In the genomic region with DNA sequence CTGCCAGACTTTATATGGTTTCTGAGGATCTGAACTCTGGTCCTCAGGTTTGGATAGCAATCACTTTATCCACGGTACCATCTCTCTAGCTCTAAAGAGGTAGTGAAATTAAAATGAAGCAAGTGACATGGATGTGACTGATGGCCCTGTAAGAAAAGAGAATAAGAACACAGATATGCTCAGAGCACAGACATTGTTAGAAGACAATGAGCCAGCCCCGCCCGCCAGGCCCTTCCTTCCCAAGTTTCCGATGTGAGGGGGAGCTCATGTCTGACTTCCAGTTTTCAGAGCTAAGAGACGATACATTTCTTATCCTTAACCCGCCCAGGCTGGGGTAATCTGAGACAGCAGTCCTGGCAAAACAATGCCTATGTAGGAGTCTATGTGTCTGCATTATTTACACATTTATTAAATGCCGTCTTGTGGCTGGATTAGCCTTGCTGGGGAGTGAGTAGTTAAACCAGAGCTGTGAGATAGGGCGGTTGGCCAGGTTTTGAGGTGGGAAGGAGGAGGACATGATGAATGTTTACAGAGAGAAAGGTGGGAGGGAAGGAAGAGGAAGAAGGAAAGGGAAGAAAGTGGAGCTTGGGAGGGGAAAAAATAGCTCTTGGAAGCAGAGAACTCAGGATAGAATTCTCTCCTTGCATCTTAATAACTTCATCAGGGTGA, we compare ENCODE assay signal across 12 mouse cellular contexts.
DNase-seq lines count a peak whose midpoint lies in the region.
"Had no signal": no experiment of that assay in that cellular context is flagged by ENCODE, and none has a peak within 500 bp of the region (broad histone marks: within the 10 kb centered on the region; RNA-seq: fewer than 3 reads in every experiment).

No protein-coding gene starts in this region.

- no peak overlapping the region for H3K4me3 ChIP-seq in heart, embryonic 10.5 days
- H3K4me3 ChIP-seq: liver, embryonic 15.5 days; neural tube, embryonic 13.5 days had no signal

- peak; percentile 48 for DNase-seq in heart, adult 8-10 months (ENCODE audit: low spot score)
- no peak for DNase-seq in heart, embryonic 10.5 days (ENCODE audit: low spot score)
- peak; percentile 22 for DNase-seq in right cerebral cortex, postnatal 14 days
- no peak for DNase-seq in right cerebral cortex, postnatal 36 days (ENCODE audit: low spot score in 2 of 2)
- peak; percentile 46 for DNase-seq in kidney, postnatal 14 days
- DNase-seq in urinary bladder, adult 18-20 months (ENCODE audit: low spot score in 2 of 2): no peak
- no peak for DNase-seq in adrenal gland, adult (ENCODE audit: inconsistent age in 2 of 2, low spot score in 1 of 2)
- no peak for DNase-seq in testis, postnatal 14 days (ENCODE audit: low spot score)
- DNase-seq: adrenal gland, adult 2 months; cerebellum, adult 11 months had no signal

- peaks cover 11% of the 10 kb centered on the region for H3K4me1 ChIP-seq in heart, embryonic 10.5 days

- 0 out of 2 replicates have a peak, but pooled peaks cover 3% of the 10 kb centered on the region for H3K27me3 ChIP-seq in heart, embryonic 10.5 days (ENCODE audit: insufficient read depth, poor library complexity, severe bottlenecking)
- H3K27me3 ChIP-seq: liver, embryonic 15.5 days; neural tube, embryonic 13.5 days had no signal

- WGBS in heart, embryonic 10.5 days: 57% methylated on average over 8 of the region's 8 CpGs

- H3K9me3 ChIP-seq in heart, embryonic 10.5 days: no peaks in the 10 kb centered on the region
- H3K9me3 ChIP-seq: liver, embryonic 15.5 days; neural tube, embryonic 13.5 days had no signal

- H3K36me3 ChIP-seq in heart, embryonic 10.5 days: no peaks in the 10 kb centered on the region
- H3K36me3 ChIP-seq: liver, embryonic 15.5 days; neural tube, embryonic 13.5 days had no signal

- no peak overlapping the region for H3K27ac ChIP-seq in heart, embryonic 10.5 days
- H3K27ac ChIP-seq: liver, embryonic 15.5 days; neural tube, embryonic 13.5 days had no signal

Comparison
In these comparisons a context has a peak if more than half of its experiments do, and no peak if none do; other contexts are left out.
1. DNase-seq: peak in heart, adult 8-10 months (single experiment), right cerebral cortex, postnatal 14 days (single experiment) and kidney, postnatal 14 days (single experiment); none in heart, embryonic 10.5 days (single experiment), right cerebral cortex, postnatal 36 days (0 of 2), urinary bladder, adult 18-20 months (0 of 2), adrenal gland, adult (0 of 2) and testis, postnatal 14 days (single experiment).